Mouse (Mus musculus): ENCODE results near the gene Sv2c. TPM values are rescaled to one million over a fixed set of nuclear protein-coding genes. Genes with fewer than 3 reads are reported as not detected.

Gene Sv2c
- polyA plus RNA-seq (2015; fragmentation: Nextera tagmentation; extraction: Ambion mirVana), result 18.6 and 21.6 TPM in 2 replicates

GRCm38 (mm10) chr13:96132401-96132816 lies at the start of gene Sv2c:
Gene Sv2c (minus strand): TSS chr13:96132577.
- H3K9ac ChIP-seq, result peak within 1 kb of the TSS; percentile 75
- no peaks in the 10 kb centered on the region for H3K36me3 ChIP-seq
- H3K4me1 ChIP-seq (replicated peaks), result peaks cover 36% of the 10 kb centered on the region
- peak; percentile 77 for ATAC-seq (ENCODE audit: low FRiP score)
- WGBS, result under 1% methylated on average over 44 of the region's 44 CpGs
- H3K4me3 ChIP-seq, result peak within 1 kb of the TSS; percentile 60
- peak within 1 kb of the TSS; percentile 89 for H3K4me2 ChIP-seq
- no peaks in the 10 kb centered on the region for H3K9me3 ChIP-seq
- peak within 1 kb of the TSS; percentile 92 for H3K27ac ChIP-seq
- peaks cover 31% of the 10 kb centered on the region for H3K27me3 ChIP-seq

- ATAC-seq (ENCODE audit: low FRiP score), result peak; percentile 43; the same call in 1 of the 2 replicates
- H3K27me3 ChIP-seq, result no peaks in the 10 kb centered on the region
- peak overlapping the region; percentile 11 for H3K4me2 ChIP-seq
- H3K9ac ChIP-seq, result no peak overlapping the region
- no peaks in the 10 kb centered on the region for H3K9me3 ChIP-seq
- H3K36me3 ChIP-seq, result no peaks in the 10 kb centered on the region
- no peak overlapping the region for H3K4me3 ChIP-seq
- H3K27ac ChIP-seq, result peak overlapping the region; percentile 63
- peaks cover 13% of the 10 kb centered on the region; the same call in 1 of the 2 replicates for H3K4me1 ChIP-seq (replicated peaks)
- 51% methylated on average over 13 of the region's 13 CpGs for WGBS
Observed at GRCm38 (mm10) chr13:96180671-96181161, 48.3 kb upstream of the Sv2c start.

GRCm38 (mm10) chr13:96175591-96176212 lies 43.3 kb upstream of the Sv2c start:
- H3K4me1 ChIP-seq (replicated peaks), result peaks cover 9% of the 10 kb centered on the region; the same call in 1 of the 2 replicates
- H3K27ac ChIP-seq, result peak overlapping the region; percentile 81
- ATAC-seq (ENCODE audit: low FRiP score), result peak; percentile 90
- no peaks in the 10 kb centered on the region for H3K9me3 ChIP-seq
- peak overlapping the region; percentile 19; the same call in 1 of the 2 replicates for H3K4me2 ChIP-seq
- H3K9ac ChIP-seq, result no peak overlapping the region
- WGBS, result 48% methylated on average over 8 of the region's 8 CpGs
- H3K36me3 ChIP-seq, result no peaks in the 10 kb centered on the region
- no peak overlapping the region for H3K4me3 ChIP-seq
- no peaks in the 10 kb centered on the region for H3K27me3 ChIP-seq

GRCm38 (mm10) chr13:96173686-96174085 lies 41.3 kb upstream of the Sv2c start:
- Histone ChIP-seq H3K4me3 (no peak overlapping the region), H3K9me3 (no peaks in the 10 kb centered on the region), H3K27me3 (no peaks in the 10 kb centered on the region), H3K4me2 (no peak overlapping the region), H3K27ac (no peak overlapping the region), H3K36me3 (no peaks in the 10 kb centered on the region), H3K9ac (no peak overlapping the region), H3K4me1 (replicated peaks) (peaks cover 17% of the 10 kb centered on the region)
- 83% methylated on average over 3 of the region's 3 CpGs for WGBS
- ATAC-seq (ENCODE audit: low FRiP score), result no peak

- no peak overlapping the region for H3K9ac ChIP-seq
- peaks cover 20% of the 10 kb centered on the region for H3K4me1 ChIP-seq (replicated peaks)
- H3K9me3 ChIP-seq, result no peaks in the 10 kb centered on the region
- no peak overlapping the region for H3K4me3 ChIP-seq
- WGBS, result 94% methylated on average over 3 of the region's 3 CpGs
- H3K27me3 ChIP-seq, result no peaks in the 10 kb centered on the region
- no peak overlapping the region for H3K4me2 ChIP-seq
- H3K27ac ChIP-seq, result no peak overlapping the region
- no peaks in the 10 kb centered on the region for H3K36me3 ChIP-seq
- ATAC-seq (ENCODE audit: low FRiP score), result no peak
Observed at GRCm38 (mm10) chr13:96172290-96172689, 39.9 kb upstream of the Sv2c start.

GRCm38 (mm10) chr13:96168991-96169665 lies 36.8 kb upstream of the Sv2c start:
- ATAC-seq (ENCODE audit: low FRiP score), result 0 out of 2 replicates have a peak, but pooled peaks have one; percentile 44
- no peaks in the 10 kb centered on the region for H3K9me3 ChIP-seq
- H3K9ac ChIP-seq, result peak overlapping the region; percentile 15; the same call in 1 of the 2 replicates
- no peaks in the 10 kb centered on the region for H3K27me3 ChIP-seq
- peak overlapping the region; percentile 85 for H3K27ac ChIP-seq
- H3K4me3 ChIP-seq, result no peak overlapping the region
- WGBS, result 54% methylated on average over 11 of the region's 11 CpGs
- no peaks in the 10 kb centered on the region for H3K36me3 ChIP-seq
- no peak overlapping the region for H3K4me2 ChIP-seq
- peaks cover 10% of the 10 kb centered on the region; the same call in 1 of the 2 replicates for H3K4me1 ChIP-seq (replicated peaks)

GRCm38 (mm10) chr13:96166593-96166992 lies 34.2 kb upstream of the Sv2c start:
- ATAC-seq (ENCODE audit: low FRiP score), result no peak
- Histone ChIP-seq H3K4me1 (replicated peaks) (peaks cover 10% of the 10 kb centered on the region; the same call in 1 of the 2 replicates), H3K27me3 (no peaks in the 10 kb centered on the region), H3K4me3 (no peak overlapping the region), H3K4me2 (no peak overlapping the region), H3K27ac (no peak overlapping the region), H3K9me3 (no peaks in the 10 kb centered on the region), H3K9ac (no peak overlapping the region), H3K36me3 (no peaks in the 10 kb centered on the region)
- WGBS, result 69% methylated on average over 2 of the region's 2 CpGs

- no peaks in the 10 kb centered on the region for H3K9me3 ChIP-seq
- 3% methylated on average over 28 of the region's 28 CpGs for WGBS
- peak overlapping the region; percentile 92 for H3K27ac ChIP-seq
- peaks cover 36% of the 10 kb centered on the region for H3K4me1 ChIP-seq (replicated peaks)
- ATAC-seq (ENCODE audit: low FRiP score), result peak; percentile 16
- H3K9ac ChIP-seq, result peak overlapping the region; percentile 75
- H3K27me3 ChIP-seq, result peaks cover 27% of the 10 kb centered on the region
- H3K4me3 ChIP-seq, result peak overlapping the region; percentile 60
- H3K4me2 ChIP-seq, result peak overlapping the region; percentile 89
- no peaks in the 10 kb centered on the region for H3K36me3 ChIP-seq
Observed at GRCm38 (mm10) chr13:96133363-96134100, 1.2 kb upstream of the Sv2c start.

GRCm38 (mm10) chr13:96132833-96133232 lies 456 bp upstream of the Sv2c start:
- Histone ChIP-seq H3K27ac (peak overlapping the region; percentile 92), H3K4me2 (peak overlapping the region; percentile 89), H3K36me3 (no peaks in the 10 kb centered on the region), H3K4me1 (replicated peaks) (peaks cover 36% of the 10 kb centered on the region), H3K4me3 (peak overlapping the region; percentile 60), H3K27me3 (peaks cover 28% of the 10 kb centered on the region), H3K9ac (peak overlapping the region; percentile 75), H3K9me3 (no peaks in the 10 kb centered on the region)
- 0% methylated on average over 15 of the region's 15 CpGs for WGBS
- ATAC-seq (ENCODE audit: low FRiP score), result peak; percentile 32

GRCm38 (mm10) chr13:96131911-96132310 lies 466 bp downstream of the Sv2c start:
- H3K27me3 ChIP-seq, result peaks cover 31% of the 10 kb centered on the region
- whole genome bisulfite sequencing, result under 1% methylated on average over 18 of the region's 19 CpGs
- peak overlapping the region; percentile 89 for H3K4me2 ChIP-seq
- H3K9ac ChIP-seq, result peak overlapping the region; percentile 75
- peak overlapping the region; percentile 92 for H3K27ac ChIP-seq
- H3K36me3 ChIP-seq, result no peaks in the 10 kb centered on the region
- no peaks in the 10 kb centered on the region for H3K9me3 ChIP-seq
- H3K4me3 ChIP-seq, result peak overlapping the region; percentile 60
- ATAC-seq (ENCODE audit: low FRiP score), result no peak
- H3K4me1 ChIP-seq (replicated peaks), result peaks cover 39% of the 10 kb centered on the region

- peak overlapping the region; percentile 92 for H3K27ac ChIP-seq
Observed at GRCm38 (mm10) chr13:96131050-96131449, 1.3 kb downstream of the Sv2c start.

GRCm38 (mm10) chr13:96129081-96129480 lies 3.3 kb downstream of the Sv2c start:
- Histone ChIP-seq H3K27me3 (peaks cover 21% of the 10 kb centered on the region), H3K9ac (peak overlapping the region; percentile 75; the same call in 1 of the 2 replicates), H3K27ac (peak overlapping the region; percentile 92), H3K4me2 (peak overlapping the region; percentile 89), H3K4me1 (replicated peaks) (peaks cover 34% of the 10 kb centered on the region), H3K4me3 (peak overlapping the region; percentile 60), H3K9me3 (no peaks in the 10 kb centered on the region), H3K36me3 (no peaks in the 10 kb centered on the region)
- WGBS, result 72% methylated on average over 3 of the region's 3 CpGs
- ATAC-seq (ENCODE audit: low FRiP score), result no peak

More at GRCm38 (mm10) chr13:96131050-96131449, 1.3 kb downstream of the Sv2c start:
- H3K4me2 ChIP-seq, result peak overlapping the region; percentile 89
- H3K27me3 ChIP-seq, result peaks cover 31% of the 10 kb centered on the region
- peak overlapping the region; percentile 75 for H3K9ac ChIP-seq
- no peaks in the 10 kb centered on the region for H3K36me3 ChIP-seq
- H3K4me1 ChIP-seq (replicated peaks), result peaks cover 39% of the 10 kb centered on the region
- peak overlapping the region; percentile 60 for H3K4me3 ChIP-seq
- ATAC-seq (ENCODE audit: low FRiP score), result peak; percentile 89
- under 1% methylated on average over 30 of the region's 30 CpGs for WGBS
- no peaks in the 10 kb centered on the region for H3K9me3 ChIP-seq
